Mouse (Mus musculus) myocyte (in vitro differentiated cells): ENCODE results near the gene Slc2a5. TPM values are rescaled to one million over a fixed set of nuclear protein-coding genes. Genes with fewer than 3 reads are reported as not detected.
A peak's percentile ranks its signal among the peaks of the same experiment; 100 is the strongest.

ENCODE experiments used
- H3K27me3 ChIP-seq: one replicate; pipeline ENCODE4 v1.6.1; 2011; ENCODE audit not compliant: control insufficient read depth, insufficient read depth, insufficient read length
- H3K36me3 ChIP-seq: one replicate; pipeline ENCODE4 v1.6.1; 2011; ENCODE audit not compliant: control insufficient read depth, insufficient read depth
- H3K4me2 ChIP-seq: one replicate; pipeline ENCODE4 v1.6.1; 2011; ENCODE audit warnings: low read depth, control low read depth
- H3K4me3 ChIP-seq: one replicate; pipeline ENCODE4 v1.5.1; 2011; ENCODE audit warnings: mild to moderate bottlenecking, control low read depth, moderate library complexity
- H3K79me2 ChIP-seq: one replicate; pipeline ENCODE4 v1.6.1; 2011; ENCODE audit not compliant: control insufficient read depth, insufficient read depth
- H3ac ChIP-seq: one replicate; pipeline ENCODE4 v1.6.1; 2011; ENCODE audit not compliant: control insufficient read depth, insufficient read length
- CEBPB ChIP-seq: IDR thresholded peaks from 2 replicates; pipeline ENCODE4 v1.6.1; 2011; ENCODE audit warnings: mild to moderate bottlenecking, moderate library complexity; ENCODE audit not compliant: poor library complexity, insufficient read depth, severe bottlenecking
- E2F4 ChIP-seq: IDR thresholded peaks from one replicate; pipeline ENCODE4 v1.6.1; 2011; ENCODE audit warnings: mild to moderate bottlenecking, control low read depth, moderate library complexity; ENCODE audit not compliant: insufficient read depth
- MAX ChIP-seq: IDR thresholded peaks from one replicate; pipeline ENCODE4 v1.6.1; 2011; ENCODE audit warnings: low read depth, mild to moderate bottlenecking, control low read depth
- MYOD1 ChIP-seq, 3 experiments: IDR thresholded peaks; one replicate each; pipeline ENCODE4 v1.6.1; 2011; ENCODE audit warnings: control low read depth in 2 of 3, low read depth in 2 of 3, mild to moderate bottlenecking in 2 of 3, moderate library complexity in 1 of 3; ENCODE audit not compliant: insufficient read length in 2 of 3, control insufficient read depth in 1 of 3
- MYOG ChIP-seq, 3 experiments: IDR thresholded peaks; one replicate each; pipeline ENCODE4 v1.6.1; 2011; ENCODE audit warnings: control low read depth in 2 of 3, low read depth in 2 of 3, mild to moderate bottlenecking in 2 of 3; ENCODE audit not compliant: insufficient read length in 2 of 3, control insufficient read depth in 1 of 3, insufficient read depth in 1 of 3
- POLR2A ChIP-seq: IDR thresholded peaks from one replicate; pipeline ENCODE4 v1.6.1; 2011; ENCODE audit warnings: low read depth, mild to moderate bottlenecking, control low read depth, moderate library complexity; ENCODE audit not compliant: insufficient read length
- POLR2AphosphoS2 ChIP-seq: IDR thresholded peaks from one replicate; pipeline ENCODE4 v1.6.1; 2011; ENCODE audit warnings: low read depth, control low read depth; ENCODE audit not compliant: insufficient read length
- REST ChIP-seq: IDR thresholded peaks from one replicate; pipeline ENCODE4 v1.6.1; 2011; ENCODE audit warnings: mild to moderate bottlenecking, control low read depth, moderate library complexity; ENCODE audit not compliant: insufficient read depth, insufficient read length
- SRF ChIP-seq: IDR thresholded peaks from one replicate; pipeline ENCODE4 v1.6.1; 2011; ENCODE audit warnings: low read depth; ENCODE audit not compliant: control insufficient read depth, insufficient read length
- TCF12 ChIP-seq: IDR thresholded peaks from one replicate; pipeline ENCODE4 v1.6.1; 2011; ENCODE audit warnings: mild to moderate bottlenecking, control low read depth; ENCODE audit not compliant: poor library complexity, insufficient read depth, severe bottlenecking
- TCF3 ChIP-seq: IDR thresholded peaks from one replicate; pipeline ENCODE4 v1.6.1; 2011; ENCODE audit warnings: low read depth, control low read depth; ENCODE audit not compliant: insufficient read length
- USF1 ChIP-seq: IDR thresholded peaks from one replicate; pipeline ENCODE4 v1.6.1; 2011; ENCODE audit warnings: low read depth, mild to moderate bottlenecking, control low read depth, moderate library complexity
- polyA plus RNA-seq: library from polyadenylated mRNA; unstranded; fragments of >200 nt; fragmentation: generic; extraction: Trizol; gene quantifications from one replicate; pipeline ENCODE4 v1.2.1, GENCODE M21; 2012; ENCODE audit warnings: missing spikeins

The Slc2a5 gene
- polyA plus RNA-seq, 1 experiment: 0.24 TPM

DNA sequence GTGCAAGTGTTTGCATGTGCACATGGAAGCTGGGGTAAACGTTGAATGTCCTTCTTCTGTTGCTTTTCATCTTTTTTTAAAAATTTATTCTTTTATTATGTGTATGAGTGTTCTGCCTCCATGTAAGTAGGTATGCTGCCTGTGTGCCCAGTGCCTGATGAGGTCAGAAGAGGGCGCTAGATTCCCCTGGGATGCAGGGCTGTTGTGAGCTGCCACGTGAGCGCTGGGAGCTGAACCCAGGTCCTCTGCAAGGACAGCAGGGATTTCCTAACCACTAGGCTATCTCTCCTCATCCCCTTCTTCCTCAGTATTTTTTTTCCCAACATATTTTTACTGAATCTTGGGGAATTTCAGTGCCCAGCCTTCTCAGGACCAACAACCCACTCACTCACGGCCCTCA, 7.3 kb downstream of the Slc2a5 start:
- H3K79me2 ChIP-seq: no peaks in the 10 kb centered on the region
- TF ChIP-seq MYOG (IDR thresholded peaks at IDR 0.05; ENCODE audit: control insufficient read depth in 1 of 3, insufficient read depth in 1 of 3, insufficient read length in 2 of 3, low read depth in 2 of 3) (no peak), SRF (no peak), MYOD1 (IDR thresholded peaks at IDR 0.05; ENCODE audit: control insufficient read depth in 1 of 3, insufficient read length in 2 of 3, low read depth in 2 of 3) (no peak), TCF12 (no peak), TCF3 (no peak), CEBPB (no peak)

DNA sequence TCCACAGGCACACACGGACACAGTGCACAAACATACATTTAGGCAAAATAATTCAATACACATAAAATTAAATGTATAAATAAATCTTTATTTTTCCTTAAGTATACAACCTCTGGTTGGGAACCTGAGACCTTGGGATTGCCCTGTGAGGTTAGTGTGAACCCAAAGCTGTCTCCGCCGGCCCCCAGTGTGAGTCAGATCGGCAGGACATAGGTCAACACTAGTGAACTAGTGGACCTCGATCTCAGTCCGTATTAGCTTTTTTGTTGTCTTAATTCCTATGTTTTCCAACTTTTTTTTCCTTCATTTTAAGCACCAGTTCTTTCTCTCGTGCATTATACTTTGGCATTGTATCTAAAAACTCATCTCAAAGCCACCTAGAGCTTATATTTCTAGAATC, 8.8 kb downstream of the Slc2a5 start:
- no peak overlapping the region for H3K4me3 ChIP-seq
- H3K27me3 ChIP-seq: no peaks in the 10 kb centered on the region
- no peaks in the 10 kb centered on the region for H3K79me2 ChIP-seq
- no peak overlapping the region for H3ac ChIP-seq
- H3K36me3 ChIP-seq: no peaks in the 10 kb centered on the region
- TF ChIP-seq MYOD1 (IDR thresholded peaks at IDR 0.05; ENCODE audit: control insufficient read depth in 1 of 3, insufficient read length in 2 of 3, low read depth in 2 of 3) (no peak), TCF12 (no peak), POLR2AphosphoS2 (no peak), E2F4 (no peak), REST (no peak), USF1 (no peak), MYOG (IDR thresholded peaks at IDR 0.05; ENCODE audit: control insufficient read depth in 1 of 3, insufficient read depth in 1 of 3, insufficient read length in 2 of 3, low read depth in 2 of 3) (no peak), MAX (no peak), TCF3 (no peak), POLR2A (no peak), CEBPB (no peak), SRF (no peak)
- no peak overlapping the region for H3K4me2 ChIP-seq

More for the DNA sequence above, 7.3 kb downstream of the Slc2a5 start:
- no peaks in the 10 kb centered on the region for H3K36me3 ChIP-seq
- no peak overlapping the region for H3ac ChIP-seq
- no peak overlapping the region for H3K4me3 ChIP-seq
- H3K27me3 ChIP-seq: no peaks in the 10 kb centered on the region
- H3K4me2 ChIP-seq: no peak overlapping the region

DNA sequence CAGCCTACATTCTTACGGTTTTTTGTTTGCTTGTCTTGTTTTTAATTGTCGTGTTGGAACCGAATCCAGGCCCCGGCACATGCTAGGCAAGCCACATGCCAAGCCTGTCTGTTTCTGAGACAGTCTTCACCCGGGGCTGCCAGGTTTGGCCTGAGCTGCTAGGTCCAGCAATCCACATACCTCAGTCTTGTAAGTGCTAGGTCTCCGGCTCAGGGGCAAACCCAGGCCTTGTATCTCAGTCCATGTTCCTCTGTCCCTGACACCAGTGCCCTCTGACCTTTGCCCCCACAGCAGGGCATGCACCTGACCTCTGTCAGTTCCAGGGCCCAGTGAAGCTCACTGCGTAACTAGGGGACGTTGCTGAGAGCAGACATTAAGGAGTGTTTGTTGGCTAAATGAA, 9.5 kb downstream of the Slc2a5 start:
- Histone ChIP-seq H3K27me3 (no peaks in the 10 kb centered on the region), H3K4me2 (no peak overlapping the region), H3K4me3 (no peak overlapping the region), H3ac (no peak overlapping the region), H3K36me3 (no peaks in the 10 kb centered on the region), H3K79me2 (no peaks in the 10 kb centered on the region)
- TF ChIP-seq TCF12 (no peak), USF1 (no peak), SRF (no peak), REST (no peak), POLR2A (no peak), CEBPB (no peak), E2F4 (no peak)

DNA sequence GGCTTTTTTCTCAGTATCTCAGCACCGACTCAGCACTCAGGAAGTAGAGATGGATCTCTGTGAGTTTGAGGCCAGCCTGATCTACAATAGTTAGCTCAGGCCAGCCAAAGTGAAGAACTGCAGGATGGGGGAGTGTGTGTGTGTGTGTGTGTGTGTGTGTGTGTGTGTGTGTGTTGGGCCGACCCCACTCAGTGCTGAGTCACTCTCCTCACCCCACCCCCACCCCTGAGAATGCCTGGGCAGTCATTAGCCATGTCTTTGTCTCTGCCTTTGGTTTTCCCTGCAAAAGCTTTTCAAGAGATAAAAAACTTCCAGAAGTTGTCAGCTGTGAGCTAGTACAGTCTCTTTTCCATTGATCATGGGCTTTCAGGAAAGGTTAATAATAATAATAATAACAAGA, 11.6 kb downstream of the Slc2a5 start:
- Histone ChIP-seq H3K36me3 (no peaks in the 10 kb centered on the region), H3K79me2 (no peaks in the 10 kb centered on the region)
- TF ChIP-seq POLR2A: no peak
- no peak for TF ChIP-seq REST
- TF ChIP-seq SRF: no peak

DNA sequence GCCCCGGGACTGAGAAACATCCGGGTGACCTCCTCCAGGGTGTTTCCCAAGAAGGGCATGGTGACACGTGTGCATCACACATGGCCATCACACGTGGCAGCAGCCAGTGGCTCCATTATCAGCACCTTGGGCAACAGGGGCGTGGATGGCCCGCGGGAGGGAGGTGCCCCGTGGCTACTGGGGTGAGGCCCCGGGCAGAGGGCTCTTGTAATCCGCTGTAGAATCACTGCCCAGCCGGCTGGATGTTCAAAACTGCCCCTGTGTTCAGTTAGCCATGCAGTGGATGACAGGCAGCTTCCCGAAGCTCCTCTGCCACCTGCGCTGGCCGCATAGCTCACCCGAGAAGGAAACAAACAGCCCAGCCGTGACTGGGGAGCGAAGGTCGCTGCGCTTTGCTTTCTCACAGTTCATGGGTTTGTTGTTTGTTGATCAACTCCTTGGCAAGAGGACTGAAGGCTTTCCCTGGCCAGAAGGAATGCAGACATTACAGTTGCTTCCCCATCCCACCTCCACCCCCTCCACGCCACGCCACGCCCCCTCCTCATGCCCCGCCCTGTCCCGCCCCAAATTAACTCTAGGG, 13.7 kb downstream of the Slc2a5 start:
- H3K36me3 ChIP-seq: no peaks in the 10 kb centered on the region
- no peak for TF ChIP-seq MYOD1 (IDR thresholded peaks at IDR 0.05; ENCODE audit: control insufficient read depth in 1 of 3, insufficient read length in 2 of 3, low read depth in 2 of 3)
- TF ChIP-seq TCF12: no peak
- TF ChIP-seq MYOG (IDR thresholded peaks at IDR 0.05; ENCODE audit: control insufficient read depth in 1 of 3, insufficient read depth in 1 of 3, insufficient read length in 2 of 3, low read depth in 2 of 3): peak in 1 of 3 experiments; percentile 54
- TF ChIP-seq SRF: no peak
- no peak for TF ChIP-seq POLR2AphosphoS2
- TF ChIP-seq MAX: no peak
- TF ChIP-seq CEBPB: no peak
- TF ChIP-seq TCF3: no peak
- no peak overlapping the region for H3K4me3 ChIP-seq
- no peaks in the 10 kb centered on the region for H3K27me3 ChIP-seq
- H3K4me2 ChIP-seq: peak overlapping the region; percentile 56
- no peak overlapping the region for H3ac ChIP-seq
- no peaks in the 10 kb centered on the region for H3K79me2 ChIP-seq

More for the DNA sequence above, 11.6 kb downstream of the Slc2a5 start:
- no peak overlapping the region for H3ac ChIP-seq
- no peaks in the 10 kb centered on the region for H3K27me3 ChIP-seq
- H3K4me3 ChIP-seq: no peak overlapping the region
- H3K4me2 ChIP-seq: no peak overlapping the region
